Mouse (Mus musculus): ENCODE measurements around the gene Uba52.

Uba52 gene

GRCm38 (mm10) chr8:70482943-70483342 is 27.7 kb downstream of the Uba52 start:
- no peak for DNase-seq (ENCODE audit: low read depth)

GRCm38 (mm10) chr8:70481908-70482307 is 28.7 kb downstream of the Uba52 start:
- DNase-seq (ENCODE audit: low read depth) = no peak

- peak; percentile 61 for DNase-seq (ENCODE audit: low read depth)
Observed at GRCm38 (mm10) chr8:70477269-70477982, 33.2 kb downstream of the Uba52 start.

GRCm38 (mm10) chr8:70476333-70477268 is 34.0 kb downstream of the Uba52 start, which contains the start of gene Klhl26:
Gene Klhl26 (minus strand): TSS chr8:70476968.
- peak; percentile 98 for DNase-seq (ENCODE audit: low read depth)

GRCm38 (mm10) chr8:70471856-70472255 is 38.7 kb downstream of the Uba52 start:
- DNase-seq (ENCODE audit: low read depth) = no peak

GRCm38 (mm10) chr8:70469938-70470337 is 40.7 kb downstream of the Uba52 start:
- no peak for DNase-seq (ENCODE audit: low read depth)

GRCm38 (mm10) chr8:70469295-70469916 is 41.2 kb downstream of the Uba52 start:
- DNase-seq (ENCODE audit: low read depth) = no peak

GRCm38 (mm10) chr8:70468733-70469132 is 41.9 kb downstream of the Uba52 start:
- DNase-seq (ENCODE audit: low read depth) = no peak

- no peak for DNase-seq (ENCODE audit: low read depth)
Observed at GRCm38 (mm10) chr8:70467907-70468306, 42.7 kb downstream of the Uba52 start.

GRCm38 (mm10) chr8:70467229-70467725 is 43.3 kb downstream of the Uba52 start:
- no peak for DNase-seq (ENCODE audit: low read depth)

- DNase-seq (ENCODE audit: low read depth) = no peak
Observed at GRCm38 (mm10) chr8:70466771-70467170, 43.8 kb downstream of the Uba52 start.

GRCm38 (mm10) chr8:70466305-70466704 is 44.3 kb downstream of the Uba52 start:
- no peak for DNase-seq (ENCODE audit: low read depth)

- no peak for DNase-seq (ENCODE audit: low read depth)
Observed at GRCm38 (mm10) chr8:70465701-70466100, 44.9 kb downstream of the Uba52 start.

- DNase-seq (ENCODE audit: low read depth) = no peak
Observed at GRCm38 (mm10) chr8:70464162-70464561, 46.4 kb downstream of the Uba52 start.

GRCm38 (mm10) chr8:70463306-70463705 is 47.3 kb downstream of the Uba52 start:
- no peak for DNase-seq (ENCODE audit: low read depth)

- no peak for DNase-seq (ENCODE audit: low read depth)
Observed at GRCm38 (mm10) chr8:70462516-70462813, 48.1 kb downstream of the Uba52 start.

- peak; percentile 45 for DNase-seq (ENCODE audit: low read depth)
Observed at GRCm38 (mm10) chr8:70461765-70462515, 48.7 kb downstream of the Uba52 start.

- no peak for DNase-seq (ENCODE audit: low read depth)
Observed at GRCm38 (mm10) chr8:70460606-70461005, 50.0 kb downstream of the Uba52 start.

- DNase-seq (ENCODE audit: low read depth) = no peak
Observed at GRCm38 (mm10) chr8:70460199-70460598, 50.4 kb downstream of the Uba52 start.

GRCm38 (mm10) chr8:70459636-70460035 is 51.0 kb downstream of the Uba52 start:
- DNase-seq (ENCODE audit: low read depth) = no peak

- DNase-seq (ENCODE audit: low read depth) = no peak
Observed at GRCm38 (mm10) chr8:70458462-70458861, 52.1 kb downstream of the Uba52 start.

All from 416B (cell line).